Mouse (Mus musculus): Measurements from ENCODE around the gene Gcnt2. TPM values are rescaled to one million over a fixed set of nuclear protein-coding genes. Genes with fewer than 3 reads are reported as not detected.
"Not testable (repeated sequence)": the region's sequence is repeated elsewhere in the genome, so short reads cannot be mapped to it uniquely, and the experiment has no call there.

Gcnt2 gene
- total and polyA plus RNA-seq, 3 experiments: 0.97 to 8.5 (median 6.7) TPM

- no peak for DNase-seq
Observed at GRCm38 (mm10) chr13:40874021-40874420, 14.5 kb downstream of the Gcnt2 start.

GRCm38 (mm10) chr13:40875415-40875814 is 15.9 kb downstream of the Gcnt2 start:
- DNase-seq: no peak

GRCm38 (mm10) chr13:40877589-40877988 is 18.0 kb downstream of the Gcnt2 start:
- DNase-seq: no peak

- no peak for DNase-seq
Observed at GRCm38 (mm10) chr13:40880557-40880956, 21.0 kb downstream of the Gcnt2 start.

GRCm38 (mm10) chr13:40882606-40883005 is 23.1 kb downstream of the Gcnt2 start:
- no peak for DNase-seq

GRCm38 (mm10) chr13:40883903-40884302 is 24.3 kb downstream of the Gcnt2 start:
- no peak for DNase-seq

GRCm38 (mm10) chr13:40884878-40885277 is 25.3 kb downstream of the Gcnt2 start:
- DNase-seq: no peak

GRCm38 (mm10) chr13:40885935-40886642 is 26.5 kb downstream of the Gcnt2 start:
- DNase-seq: no peak

GRCm38 (mm10) chr13:40886643-40887381 is 27.3 kb downstream of the Gcnt2 start:
- DNase-seq: peak; percentile 21

- DNase-seq: no peak
Observed at GRCm38 (mm10) chr13:40890595-40890994, 31.0 kb downstream of the Gcnt2 start.

- DNase-seq: not testable (repeated sequence)
Observed at GRCm38 (mm10) chr13:40891369-40891768, 31.8 kb downstream of the Gcnt2 start.

- DNase-seq: peak; percentile 29
Observed at GRCm38 (mm10) chr13:40892043-40892442, 32.5 kb downstream of the Gcnt2 start.

GRCm38 (mm10) chr13:40892547-40892946 is 33.0 kb downstream of the Gcnt2 start:
- no peak for DNase-seq

- DNase-seq: no peak
Observed at GRCm38 (mm10) chr13:40893573-40893972, 34.0 kb downstream of the Gcnt2 start.

- not testable (repeated sequence) for DNase-seq
Observed at GRCm38 (mm10) chr13:40898049-40898690, 38.6 kb downstream of the Gcnt2 start.

GRCm38 (mm10) chr13:40898698-40899097 is 39.1 kb downstream of the Gcnt2 start:
- DNase-seq: no peak

GRCm38 (mm10) chr13:40899349-40899993 is 39.9 kb downstream of the Gcnt2 start:
- no peak for DNase-seq

- no peak for DNase-seq
Observed at GRCm38 (mm10) chr13:40899994-40900970, 40.7 kb downstream of the Gcnt2 start.

- DNase-seq: no peak
Observed at GRCm38 (mm10) chr13:40901263-40901662, 41.7 kb downstream of the Gcnt2 start.

GRCm38 (mm10) chr13:40901831-40902459 is 42.4 kb downstream of the Gcnt2 start:
- DNase-seq: no peak

- DNase-seq: no peak
Observed at GRCm38 (mm10) chr13:40904080-40904479, 44.5 kb downstream of the Gcnt2 start.
